Mouse (Mus musculus) neural tube, embryonic 15.5 days (tissue): Measurements from ENCODE around the gene Tex35. TPM values are rescaled to one million over a fixed set of nuclear protein-coding genes. Genes with fewer than 3 reads are reported as not detected.

Experiments
- polyA plus RNA-seq: library from polyadenylated mRNA; unstranded; fragments of >200 nt; fragmentation: Nextera tagmentation; extraction: Ambion mirVana; gene quantifications from 2 replicates; pipeline ENCODE4 v1.2.1, GENCODE M21; 2015

Tex35 gene
- polyA plus RNA-seq, 1 experiment from 2014 or later, result not detected

Other genes starting within 250 kb of the Tex35 start
- gene Ralgps2, start 169.1 kb downstream of the Tex35 start, polyA plus RNA-seq, result 77.6 and 88.0 TPM in 2 replicates